Mouse (Mus musculus): ENCODE measurements around the gene Arsb.

Arsb gene

DNA sequence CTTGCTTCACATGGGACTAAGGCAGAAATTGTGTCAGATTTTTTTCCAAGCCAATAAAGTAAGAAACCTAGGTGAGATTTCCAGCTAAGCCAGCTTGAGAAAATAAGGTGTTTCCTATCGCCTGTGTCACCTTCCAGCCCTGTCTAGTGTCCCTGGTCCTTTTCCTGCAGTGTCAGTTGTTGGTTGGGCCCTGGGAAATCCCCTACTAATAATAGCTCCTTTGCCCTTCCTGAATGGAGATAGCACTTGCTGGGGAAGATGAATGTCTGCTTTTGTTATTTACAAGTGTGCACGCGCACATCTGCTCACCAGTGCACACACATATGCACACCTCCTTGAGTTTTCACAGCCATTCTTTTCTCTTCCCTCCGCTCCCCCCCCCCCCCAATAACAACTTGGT lies 217.8 kb downstream of the Arsb start:
- DNase-seq, result no peak

DNA sequence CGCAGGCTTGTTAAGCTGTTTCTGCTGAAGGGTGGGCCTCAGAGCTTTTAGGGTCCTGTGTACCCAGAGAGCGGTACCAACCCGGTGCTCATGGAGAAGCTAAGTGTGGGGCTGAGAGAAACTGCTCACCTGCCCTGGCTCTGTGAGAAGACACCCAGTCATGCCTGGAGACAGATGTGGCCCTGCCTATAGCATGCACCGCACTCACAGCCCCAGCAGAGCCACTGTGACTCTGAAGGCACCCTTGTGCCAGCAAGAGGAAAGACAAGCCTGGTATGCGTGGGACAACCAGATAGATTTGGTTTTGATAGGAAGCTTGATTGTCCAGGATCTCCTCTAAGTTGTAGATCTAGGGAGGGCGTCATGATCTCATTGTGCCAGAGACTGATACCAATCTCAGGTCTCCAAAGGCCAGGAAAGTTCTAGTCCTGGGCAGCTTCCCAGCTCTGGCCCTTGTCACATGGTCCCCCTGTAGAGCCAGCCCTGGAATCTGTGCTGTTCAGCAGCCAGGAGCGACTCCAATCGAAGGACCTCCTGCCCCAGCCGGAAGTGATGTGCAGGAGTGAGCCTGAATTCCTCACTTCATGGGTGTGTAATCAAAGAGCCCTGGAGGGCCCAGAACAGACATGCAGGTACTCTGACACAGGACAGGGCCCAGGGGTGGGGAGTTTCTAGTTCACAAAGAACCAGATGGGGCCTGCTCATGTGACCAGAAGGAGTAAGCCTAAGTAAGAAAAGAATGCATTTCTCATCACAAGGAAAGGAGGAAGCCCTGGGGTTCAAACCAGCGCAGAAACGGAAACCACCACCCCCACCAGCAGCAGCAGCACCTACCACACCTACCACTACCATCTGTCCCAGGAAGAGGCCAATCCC lies 218.5 kb downstream of the Arsb start:
- DNase-seq, result peak; percentile 30

DNA sequence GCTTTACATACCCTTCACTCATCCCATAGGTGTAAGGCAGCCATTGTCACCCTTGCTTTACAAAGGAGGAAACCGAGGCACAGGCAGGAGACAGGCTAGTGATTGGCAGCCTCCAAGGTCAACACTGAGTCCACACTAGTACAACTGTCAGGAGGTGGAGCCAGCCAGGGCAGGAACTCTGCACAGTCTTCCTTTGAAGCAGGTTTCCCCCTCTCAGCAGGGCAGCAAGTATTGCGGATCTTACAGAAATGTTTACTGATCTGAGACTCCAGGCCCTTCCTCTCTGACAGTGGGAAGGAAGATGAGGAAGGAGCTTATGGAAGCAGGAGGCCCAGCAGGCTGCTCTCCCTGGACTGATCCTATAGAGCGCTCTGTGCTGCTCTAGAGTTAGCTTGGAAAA lies 219.4 kb downstream of the Arsb start:
- DNase-seq, result no peak

DNA sequence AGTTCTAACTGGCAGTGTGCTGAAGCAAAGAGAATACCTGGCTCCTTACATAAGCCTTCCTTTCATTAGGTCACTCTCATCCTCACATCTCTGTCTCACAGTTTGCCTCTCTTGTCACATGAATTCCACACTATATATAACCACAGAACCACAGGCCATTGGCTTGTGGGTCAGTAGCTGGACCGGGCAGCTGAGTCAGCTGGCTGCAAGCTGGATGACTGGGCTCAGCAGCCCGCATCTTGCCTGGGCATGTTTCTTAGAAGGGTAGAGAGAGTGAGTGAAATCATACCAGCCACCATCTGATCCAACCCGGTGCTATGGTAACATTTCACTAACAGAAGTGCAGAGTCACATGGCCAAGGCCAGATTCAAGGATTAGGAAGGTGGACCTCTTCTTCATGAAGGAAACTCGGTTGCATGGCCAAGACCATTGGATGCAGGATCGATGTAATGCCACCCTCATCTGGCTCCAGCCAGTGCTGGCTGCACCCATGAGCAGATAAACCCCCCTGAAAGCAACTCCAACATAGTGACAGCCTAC lies 221.0 kb downstream of the Arsb start:
- DNase-seq, result no peak
